8 mouse cellular contexts compared by ENCODE assay signal in genomic region chr5:93266883-93267704, GRCm38 (mm10). TPM values are rescaled to one million over a fixed set of nuclear protein-coding genes. Genes with fewer than 3 reads are reported as not detected.
DNase-seq lines count a peak whose midpoint lies in the region; ATAC-seq lines count a peak whose summit lies in the region.

Gene Ccng2, plus strand, starts transcription at chr5:93267257.

- ATAC-seq in inflammation-experienced regulatory T-cells, adult 6 months: peak; percentile 77
- peak; percentile 84 for ATAC-seq in megakaryocyte-erythroid progenitor cell, adult 5-6 weeks (replicated peaks; ENCODE audit: low FRiP score, low TSS enrichment, poor library complexity, severe bottlenecking)

- intact Hi-C loops in gastrocnemius, postnatal 14 days (cut with DNase I; ENCODE audit: low total_unique reads): no loop called here
- intact Hi-C loops in left cerebral cortex, postnatal 10 days (cut with DNase I): loop anchor here (1.0 kb wide), 1 partner anchor 61 kb away; the partner anchor contains the start of genes 2010109A12Rik and Ccni

- DNase-seq in adrenal gland, adult (ENCODE audit: inconsistent age in 2 of 2, low spot score in 1 of 2): peak; percentile 97 to 100
- peak; percentile 98 for DNase-seq in embryo, embryonic 10.5 days (ENCODE audit: low spot score)
- DNase-seq in gastrocnemius, postnatal 14 days: peak; percentile 94
- DNase-seq in left cerebral cortex, postnatal 10 days (ENCODE audit: extremely low spot score in 1 of 2, low spot score in 2 of 2): peak; percentile 97 to 99
- peak; percentile 93 for DNase-seq in right cerebral cortex, postnatal 25 days
- DNase-seq in urinary bladder, postnatal 4 days (ENCODE audit: low spot score in 2 of 2): peak; percentile 94

RNA-seq across cellular contexts. Expression of gene Ccng2, which starts in this region (rescaled TPM):
- 10 to 100 TPM in 1 of 2 experiments, 1 to 10 TPM in 1; 9.6 to 16.6 TPM for total RNA-seq in gastrocnemius, postnatal 14 days (2021)
- polyA plus RNA-seq in inflammation-experienced regulatory T-cells, adult 6 months (2017; shearing (Covaris generic)): 10 to 100 TPM; 18.7 to 44.9 (median 25.2) TPM
- 10 to 100 TPM; 31.5 to 35.9 TPM for total RNA-seq in left cerebral cortex, postnatal 10 days (2021)
- total RNA-seq in megakaryocyte-erythroid progenitor cell, adult 5-6 weeks (2014; fragmentation: Nextera tagmentation): 6.6 and 15.3 TPM in 2 replicates
- total RNA-seq in megakaryocyte-erythroid progenitor cell, adult 5-6 weeks (2017): 13.6 and 25.1 TPM in 2 replicates

Comparison
In these comparisons a context has a peak if more than half of its experiments do, and no peak if none do; other contexts are left out.
1. Peak in every context shown above with its lines: DNase-seq and ATAC-seq.